Mouse (Mus musculus): Measurements from ENCODE around the gene Mybpc2.

The Mybpc2 gene

GRCm38 (mm10) chr7:44525126-44525832, 823 bp upstream of the Mybpc2 start:
- DNase-seq (ENCODE audit: low spot score), result no peak

- no peak for DNase-seq (ENCODE audit: low spot score)
These were observed 1.4 kb downstream of the Mybpc2 start for GRCm38 (mm10) chr7:44523056-44523455.

GRCm38 (mm10) chr7:44521710-44522109, 2.7 kb downstream of the Mybpc2 start:
- no peak for DNase-seq (ENCODE audit: low spot score)

GRCm38 (mm10) chr7:44520990-44521389, 3.5 kb downstream of the Mybpc2 start:
- no peak for DNase-seq (ENCODE audit: low spot score)

GRCm38 (mm10) chr7:44519240-44519913, 5.1 kb downstream of the Mybpc2 start:
- DNase-seq (ENCODE audit: low spot score), result peak; percentile 24

GRCm38 (mm10) chr7:44507491-44507890, 17.0 kb downstream of the Mybpc2 start:
- DNase-seq (ENCODE audit: low spot score), result no peak

GRCm38 (mm10) chr7:44501563-44502115, 22.8 kb downstream of the Mybpc2 start:
- DNase-seq (ENCODE audit: low spot score), result peak; percentile 73

- no peak for DNase-seq (ENCODE audit: low spot score)
These were observed 24.4 kb downstream of the Mybpc2 start for GRCm38 (mm10) chr7:44500046-44500445.

GRCm38 (mm10) chr7:44498922-44499321, 25.5 kb downstream of the Mybpc2 start:
- DNase-seq (ENCODE audit: low spot score), result no peak

GRCm38 (mm10) chr7:44497361-44498055, 26.9 kb downstream of the Mybpc2 start:
- no peak for DNase-seq (ENCODE audit: low spot score)

GRCm38 (mm10) chr7:44496771-44497109, 27.7 kb downstream of the Mybpc2 start:
- no peak for DNase-seq (ENCODE audit: low spot score)

GRCm38 (mm10) chr7:44495992-44496770, 28.3 kb downstream of the Mybpc2 start, which contains the start of the genes Emc10 and Fam71e1:
Emc10 (minus strand) TSS chr7:44496529.
Fam71e1 (plus strand) TSS chr7:44496581.
- DNase-seq (ENCODE audit: low spot score), result peak; percentile 100

GRCm38 (mm10) chr7:44495086-44495485, 29.4 kb downstream of the Mybpc2 start:
- no peak for DNase-seq (ENCODE audit: low spot score)

GRCm38 (mm10) chr7:44494681-44495080, 29.8 kb downstream of the Mybpc2 start:
- no peak for DNase-seq (ENCODE audit: low spot score)

- DNase-seq (ENCODE audit: low spot score), result no peak
These were observed 32.2 kb downstream of the Mybpc2 start for GRCm38 (mm10) chr7:44492166-44492826.

GRCm38 (mm10) chr7:44491391-44491790, 33.1 kb downstream of the Mybpc2 start:
- DNase-seq (ENCODE audit: low spot score), result no peak

GRCm38 (mm10) chr7:44490281-44490680, 34.2 kb downstream of the Mybpc2 start:
- DNase-seq (ENCODE audit: low spot score), result no peak

- no peak for DNase-seq (ENCODE audit: low spot score)
These were observed 35.9 kb downstream of the Mybpc2 start for GRCm38 (mm10) chr7:44488545-44488944.

- no peak for DNase-seq (ENCODE audit: low spot score)
These were observed 36.5 kb downstream of the Mybpc2 start for GRCm38 (mm10) chr7:44487936-44488335.

GRCm38 (mm10) chr7:44486927-44487575, 37.4 kb downstream of the Mybpc2 start:
- no peak for DNase-seq (ENCODE audit: low spot score)

Data from c-Kit-positive CD71-positive TER-119-positive erythroid progenitor cells, embryonic 14.5 days (primary cell).